Mouse (Mus musculus): ENCODE measurements around the gene Vasp. TPM values are rescaled to one million over a fixed set of nuclear protein-coding genes. Genes with fewer than 3 reads are reported as not detected.

The Vasp gene
- total RNA-seq, 2 experiments from 2014 or later, result 32.6 to 36.1 TPM

DNA sequence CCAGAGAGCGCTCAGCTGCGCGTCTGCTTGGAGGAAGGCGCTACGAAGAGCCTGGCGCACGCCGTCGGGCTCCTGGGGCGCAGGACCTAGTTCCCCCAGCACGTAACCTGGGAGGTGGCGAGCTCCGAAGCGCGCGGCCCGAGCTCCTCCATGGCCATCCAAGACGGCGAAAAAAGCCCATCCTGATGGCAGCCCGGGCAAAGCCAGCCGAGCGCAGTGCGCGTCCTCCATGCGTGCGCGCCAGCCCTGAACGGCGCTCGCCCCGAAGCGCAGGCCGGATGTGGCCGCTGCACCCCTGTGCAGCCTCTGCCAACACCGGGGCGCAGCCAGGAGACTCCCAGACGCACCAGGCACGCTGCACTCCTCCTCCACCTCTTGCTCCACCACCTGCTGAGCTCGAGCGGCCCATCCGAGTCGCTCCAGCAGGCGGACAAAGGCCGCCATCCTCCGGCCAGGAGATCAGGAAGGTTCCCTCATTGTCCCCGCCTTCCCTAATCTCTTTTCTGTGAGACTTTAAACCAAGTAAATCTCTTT lies 8.0 kb upstream of the Vasp start, which contains the start of gene Ppm1n:
Gene Ppm1n, minus strand, starts transcription at position 484 of the 534 bp plus-strand sequence.
- intact Hi-C loops (cut with DNase I), result loop anchor here (5.0 kb wide), 1 partner anchor 102 kb away; the partner anchor contains the start of gene Eml2
- no peak for DNase-seq

DNA sequence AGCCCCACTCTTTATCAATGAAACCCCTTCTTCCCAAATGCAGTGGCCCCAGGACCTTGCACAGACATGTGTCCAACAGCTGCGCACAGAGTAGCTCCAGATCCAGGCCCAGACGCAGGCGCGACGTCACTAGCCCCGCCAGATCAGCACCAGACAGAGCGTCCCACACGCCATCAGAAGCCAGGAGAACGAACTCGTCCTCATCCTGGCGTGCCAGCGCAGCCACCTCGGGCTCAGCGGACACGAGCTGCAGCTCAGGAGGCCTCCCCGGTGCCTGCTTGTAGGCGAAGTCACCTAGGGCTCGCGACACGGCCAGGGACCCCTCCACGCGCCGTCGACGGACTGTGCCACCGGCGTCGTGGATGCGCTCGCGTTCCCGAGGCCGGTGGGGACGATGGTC lies 7.4 kb upstream of the Vasp start:
- intact Hi-C loops (cut with DNase I), result no loop called here
- DNase-seq, result no peak

DNA sequence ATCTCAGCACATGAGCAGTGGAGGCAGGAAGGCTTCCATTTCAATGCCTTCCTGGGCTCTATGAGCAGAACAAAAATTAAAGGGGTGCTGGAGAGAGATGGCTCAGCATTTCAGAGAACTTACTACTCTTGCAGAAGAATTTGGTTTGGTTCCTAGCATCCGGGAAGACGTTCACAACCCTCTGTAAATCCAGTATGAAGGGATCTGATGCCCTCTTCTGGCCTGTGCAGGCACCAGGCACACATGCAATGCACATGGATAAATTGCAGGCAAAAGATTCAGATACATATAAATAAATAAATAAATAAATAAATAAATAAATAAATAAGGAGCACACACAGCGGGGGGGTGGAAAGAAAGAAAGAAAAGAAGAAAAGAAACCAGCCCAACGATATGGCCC lies 4.6 kb upstream of the Vasp start:
- no peak for DNase-seq
- intact Hi-C loops (cut with DNase I), result no loop called here

DNA sequence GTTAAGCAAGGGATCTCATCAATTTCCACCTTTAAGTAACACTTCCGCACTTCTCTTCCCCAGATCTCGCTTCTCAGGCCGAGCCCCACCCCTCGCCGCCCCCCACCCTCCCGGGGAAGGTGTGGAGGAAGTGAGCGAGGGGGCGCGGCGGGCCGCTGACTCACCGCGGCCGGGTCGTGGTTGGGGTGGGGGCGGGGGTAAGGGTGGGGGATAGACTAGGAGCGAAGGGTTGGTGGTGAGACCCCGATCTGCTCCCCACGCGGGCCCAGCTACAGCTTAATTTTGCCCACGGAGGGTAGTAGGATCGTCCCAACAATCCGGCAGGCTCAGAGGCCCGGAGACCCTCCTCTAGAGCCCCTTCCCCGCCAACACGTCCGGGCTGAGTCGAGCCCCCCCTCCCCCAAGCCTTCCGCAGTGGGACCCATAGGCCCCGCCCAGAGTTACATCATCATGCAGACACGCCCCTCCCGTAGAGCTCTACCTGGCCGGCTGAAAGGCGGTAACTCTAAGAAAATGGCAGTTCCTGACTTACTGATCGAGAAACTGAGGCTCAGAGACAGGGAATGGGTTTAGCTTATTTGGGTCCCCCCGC lies 652 bp upstream of the Vasp start:
- intact Hi-C loops (cut with DNase I), result no loop called here
- DNase-seq, result peak; percentile 70 to 73

DNA sequence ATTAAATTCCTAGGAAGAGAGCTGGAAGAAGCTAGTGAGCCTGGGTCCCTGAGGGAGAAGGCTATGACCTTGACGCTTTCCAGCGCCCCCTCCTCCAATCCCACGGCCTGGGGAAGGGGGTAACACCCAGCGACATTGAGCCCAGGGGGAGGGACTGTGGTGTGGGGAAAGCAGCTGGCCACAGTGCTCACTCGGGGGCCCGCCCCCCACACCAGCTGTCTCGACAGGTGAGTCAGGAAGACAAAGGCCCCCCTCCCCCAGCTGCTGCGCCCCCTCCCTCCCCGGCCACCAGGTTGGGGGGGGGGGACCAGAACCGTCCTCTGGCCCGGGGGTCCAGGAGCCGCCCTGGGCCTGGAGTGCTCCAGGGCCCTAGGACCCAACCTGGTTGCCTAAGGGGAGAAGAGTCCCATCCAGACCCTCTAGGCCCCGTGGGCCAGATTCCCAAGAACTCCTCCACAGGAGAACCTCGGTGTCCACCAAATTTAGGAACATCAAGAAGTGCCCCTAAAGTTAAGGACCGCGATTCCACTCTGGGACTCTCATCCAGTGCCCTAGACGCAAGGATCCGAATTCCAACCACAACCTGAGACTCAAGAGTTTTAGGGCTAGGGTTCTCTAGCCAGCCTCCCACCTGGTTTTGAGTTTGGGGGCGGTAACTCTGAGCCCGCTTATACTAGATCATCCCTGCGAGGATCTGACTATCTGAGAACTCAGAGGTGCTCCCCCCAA lies 944 bp downstream of the Vasp start:
- intact Hi-C loops (cut with DNase I), result no loop called here

DNA sequence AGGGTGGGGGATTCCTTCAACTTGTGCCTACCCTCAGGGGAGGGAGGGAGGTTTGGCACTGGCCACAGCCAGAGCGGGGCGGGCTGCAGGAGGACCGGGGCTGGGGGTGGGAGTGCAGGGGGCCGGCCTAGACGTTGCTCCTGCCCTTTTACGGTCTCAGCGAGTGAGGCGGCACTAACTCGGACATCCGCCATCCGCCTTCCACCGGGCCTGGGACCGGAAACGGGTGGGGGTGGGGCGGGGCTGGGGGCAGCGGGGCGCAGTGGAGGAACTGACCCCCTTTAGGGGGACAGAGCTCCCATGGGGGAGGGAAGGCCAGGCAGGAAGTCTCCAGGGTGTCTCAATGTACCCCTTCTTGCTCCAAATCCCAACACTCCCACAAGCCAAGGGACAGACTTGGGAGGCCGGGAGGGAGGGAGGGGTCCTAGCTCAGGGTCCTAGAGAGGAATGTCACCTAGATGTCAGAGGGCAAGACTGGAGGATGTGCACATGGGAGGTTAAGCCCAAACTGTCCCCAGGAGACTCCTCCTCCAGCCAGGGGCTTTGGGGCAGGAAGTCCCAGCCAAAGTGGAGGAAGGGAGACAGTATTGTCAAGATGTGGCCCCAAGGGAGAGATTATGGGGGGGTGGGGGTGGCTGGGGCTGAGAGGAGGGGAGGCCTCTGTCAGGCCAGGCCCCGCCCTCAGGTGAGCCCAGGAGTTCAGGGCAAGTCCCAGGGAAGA lies 1.7 kb downstream of the Vasp start:
- intact Hi-C loops (cut with DNase I), result no loop called here
- DNase-seq, result peak; percentile 63 to 64

More for the DNA sequence above, 944 bp downstream of the Vasp start:
- no peak for DNase-seq

DNA sequence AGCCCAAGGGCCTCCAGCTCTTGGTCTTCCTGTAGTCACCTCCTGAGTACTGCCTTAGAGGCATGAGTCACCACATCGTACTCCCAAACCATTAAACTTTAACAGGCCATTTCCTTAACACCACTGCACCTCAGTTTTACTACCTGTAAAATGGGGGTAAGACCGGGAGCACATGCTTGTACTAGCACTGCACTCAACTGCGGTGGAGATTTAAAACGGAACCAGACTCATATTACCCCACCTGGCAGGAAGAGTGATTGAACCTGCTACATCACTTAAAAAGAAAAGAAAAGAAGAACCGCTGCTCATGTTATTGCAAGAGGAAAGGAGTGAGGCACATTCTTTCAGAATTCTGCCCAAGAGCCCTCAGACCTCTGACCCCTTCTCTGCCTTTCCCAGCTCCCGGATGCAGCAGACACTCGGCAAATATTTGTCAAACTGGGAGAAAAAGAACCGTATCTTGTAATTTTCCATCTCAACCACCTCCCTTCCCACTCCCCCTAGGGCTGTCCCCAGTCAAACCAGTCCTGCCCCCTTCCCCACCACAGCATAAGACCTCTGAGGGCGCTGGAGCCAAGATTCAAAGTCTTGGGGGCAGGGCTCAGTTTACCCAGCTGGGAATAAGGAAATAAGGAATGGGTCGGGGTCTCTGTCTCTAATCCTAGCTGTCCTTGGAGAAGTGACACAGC lies 2.5 kb downstream of the Vasp start:
- DNase-seq, result no peak

DNA sequence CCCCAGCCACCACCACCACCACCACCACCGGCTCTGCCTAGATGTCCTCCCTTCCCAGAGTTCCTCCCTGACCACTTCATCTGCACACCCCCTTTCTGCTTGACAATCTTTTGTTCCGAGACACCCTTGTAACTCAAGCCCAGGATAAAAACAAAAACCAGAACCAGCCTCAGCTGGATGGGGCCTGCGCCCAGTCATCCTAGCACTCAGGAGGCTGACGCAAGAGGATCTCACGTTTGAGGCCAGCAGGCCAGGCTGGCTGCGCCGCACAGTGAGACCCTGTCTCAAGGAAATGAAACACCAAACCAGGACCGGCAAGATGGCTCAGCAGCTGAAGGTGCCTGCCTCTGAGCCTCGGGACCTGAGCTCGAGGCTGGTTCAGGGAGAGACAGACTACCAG lies 4.6 kb downstream of the Vasp start:
- no peak for DNase-seq

More for the DNA sequence above, 2.5 kb downstream of the Vasp start:
- intact Hi-C loops (cut with DNase I), result no loop called here

DNA sequence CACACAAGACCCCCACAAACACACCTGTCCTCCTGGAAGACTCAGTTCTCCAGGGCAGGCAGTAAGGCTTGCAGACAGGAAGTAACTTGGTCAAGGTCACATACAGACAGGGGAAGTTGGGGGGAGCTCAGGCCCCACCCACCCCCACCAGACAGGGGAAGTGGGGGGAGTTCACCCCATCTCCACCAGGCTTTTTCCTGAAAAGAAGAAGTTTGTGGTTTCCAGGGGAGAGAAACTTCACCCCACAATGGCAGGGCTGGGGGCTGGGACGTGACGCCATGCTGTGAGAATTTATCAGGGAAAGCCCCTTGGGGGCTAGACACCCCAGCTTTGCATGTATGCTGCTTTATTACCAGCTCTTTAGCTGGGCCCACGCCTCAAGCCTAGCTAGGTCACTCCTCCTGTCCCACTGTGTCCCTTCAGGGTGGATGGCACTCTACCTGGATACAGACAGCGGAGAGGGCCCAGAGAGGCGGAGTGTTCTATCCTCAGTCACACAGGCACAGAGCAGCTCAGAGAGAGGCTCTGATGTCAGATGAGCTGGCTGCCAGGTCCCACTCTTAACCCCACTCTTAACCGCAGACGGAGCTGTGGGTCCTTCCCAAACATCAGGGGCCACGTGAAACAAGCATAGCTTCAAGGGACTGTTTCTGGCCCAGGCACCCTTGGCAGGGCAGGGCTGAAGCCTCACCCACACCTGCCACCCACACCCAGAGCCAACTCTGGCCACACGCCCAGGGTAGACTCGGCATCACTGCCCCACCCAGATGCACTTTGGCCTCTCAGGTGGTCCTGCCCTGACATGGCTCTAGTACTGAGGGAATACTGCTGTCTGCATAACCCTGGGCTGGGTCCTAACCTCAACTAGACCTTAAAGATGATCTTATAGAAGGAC lies 5.4 kb downstream of the Vasp start:
- DNase-seq, result no peak
- intact Hi-C loops (cut with DNase I), result no loop called here

More for the DNA sequence above, 4.6 kb downstream of the Vasp start:
- intact Hi-C loops (cut with DNase I), result no loop called here

DNA sequence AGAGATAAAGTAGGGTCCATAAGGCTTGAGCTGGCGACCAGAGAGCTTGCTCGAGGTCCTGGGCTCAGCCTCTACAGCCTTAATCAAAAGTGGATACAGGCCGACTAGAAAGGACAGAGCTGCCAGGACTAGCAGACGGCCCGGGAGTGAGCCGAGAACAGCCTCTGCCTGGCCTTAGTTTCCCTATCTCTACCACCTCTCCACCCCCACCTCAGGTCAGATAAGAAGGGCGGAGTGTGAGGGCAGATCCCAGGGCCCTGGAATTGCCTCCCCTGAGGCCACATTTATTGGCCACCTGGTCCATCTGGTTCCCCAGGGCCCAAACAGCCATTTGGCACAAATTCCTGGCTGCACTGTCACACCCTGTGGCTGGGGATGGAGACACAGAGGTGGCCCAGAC lies 6.5 kb downstream of the Vasp start:
- intact Hi-C loops (cut with DNase I), result no loop called here
- DNase-seq, result no peak

DNA sequence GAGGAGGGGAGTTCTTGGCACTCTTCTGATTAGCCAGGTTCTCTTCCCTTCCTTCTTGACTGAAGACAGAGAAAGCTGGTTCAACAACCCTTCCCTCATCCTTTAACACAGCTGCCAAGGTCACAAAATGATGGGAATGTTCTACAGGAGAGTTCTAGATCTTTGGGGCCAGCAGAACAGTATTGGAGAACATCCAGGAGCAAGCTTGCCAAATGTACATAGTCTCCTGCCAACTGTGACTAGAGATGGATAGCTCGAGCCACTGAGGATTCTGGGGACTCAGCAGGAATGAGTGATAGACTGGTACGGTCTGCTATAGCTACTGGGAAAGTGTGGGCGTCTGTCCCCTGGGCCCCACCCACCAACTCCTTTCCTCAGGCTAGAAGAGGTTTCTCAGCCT lies 13.3 kb downstream of the Vasp start:
- intact Hi-C loops (cut with DNase I), result no loop called here
- no peak for DNase-seq

DNA sequence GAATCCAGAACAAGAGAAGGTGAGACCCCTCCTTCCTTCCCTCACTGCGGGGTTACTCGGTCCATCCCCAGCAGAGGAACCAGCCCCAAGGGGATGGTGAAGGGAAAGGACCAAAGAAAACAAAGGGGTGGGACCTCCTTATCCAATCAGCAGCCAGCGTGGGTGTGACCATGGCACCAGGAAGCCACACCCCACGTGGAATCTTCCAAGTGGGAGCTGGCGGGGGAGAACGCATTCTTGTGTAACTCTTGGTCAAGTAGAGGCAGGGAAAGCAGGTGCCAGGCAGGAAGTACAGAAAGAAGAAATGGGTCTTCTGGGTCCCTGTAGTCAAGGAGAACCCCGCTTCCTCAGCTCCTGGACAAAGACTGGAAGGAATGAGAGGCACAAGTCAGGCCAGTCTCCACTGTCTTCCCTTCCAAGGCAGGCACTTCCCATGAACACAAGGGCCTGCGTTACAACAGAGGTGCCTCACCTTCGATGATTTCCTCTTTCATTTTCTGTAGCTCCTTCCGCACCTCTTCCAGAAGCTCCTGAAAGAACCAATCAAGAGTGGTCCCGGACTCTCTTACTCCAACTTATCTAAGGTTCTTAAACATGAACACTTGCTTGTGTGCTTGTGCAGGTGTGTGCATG lies 14.1 kb downstream of the Vasp start:
- intact Hi-C loops (cut with DNase I), result loop anchor here (2.0 kb wide), 1 partner anchor 17 kb away; no protein-coding TSS in a partner anchor
- peak; percentile 63 to 66 for DNase-seq

DNA sequence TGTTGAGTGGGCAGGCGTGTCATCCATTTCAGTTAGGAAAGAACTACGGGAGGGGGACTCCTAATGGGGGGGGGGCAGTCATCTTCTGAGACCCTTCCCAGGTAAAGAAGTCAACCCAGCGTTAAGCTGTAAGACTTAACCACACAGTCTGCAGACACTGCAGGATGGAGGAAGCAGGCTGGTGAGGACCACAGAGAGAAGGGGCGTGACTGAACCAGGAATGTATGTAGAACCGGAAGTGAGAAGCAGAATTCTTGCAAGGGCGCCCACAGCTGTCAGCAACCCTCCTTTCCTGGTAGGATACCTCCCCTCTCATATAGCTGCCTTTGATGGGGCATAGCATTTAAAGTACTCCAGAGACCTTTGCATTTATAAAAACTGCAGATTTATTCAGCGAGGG lies 15.1 kb downstream of the Vasp start:
- intact Hi-C loops (cut with DNase I), result loop anchor here (2.0 kb wide), 1 partner anchor 16 kb away; no protein-coding TSS in a partner anchor
- DNase-seq, result no peak

DNA sequence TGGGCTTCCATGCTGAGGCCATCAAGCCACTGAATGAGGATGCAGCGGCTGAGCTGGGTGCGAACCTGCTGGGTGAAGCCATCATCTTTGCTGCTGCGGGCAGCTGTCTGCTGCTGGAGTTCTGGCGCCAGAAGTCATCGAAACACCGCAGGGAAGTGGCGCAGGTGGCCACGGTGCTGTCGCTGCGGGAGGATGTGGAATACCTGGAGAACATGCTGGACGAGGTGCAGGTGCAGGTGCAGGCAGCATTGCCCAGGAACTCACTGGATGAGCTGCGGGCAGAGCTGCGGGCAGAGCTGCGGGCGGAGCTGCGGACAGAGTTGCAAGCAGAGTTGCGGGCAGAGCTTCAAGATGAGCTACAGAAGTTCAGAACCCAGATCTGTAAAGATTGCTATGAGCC lies 16.2 kb downstream of the Vasp start:
- DNase-seq, result no peak
- intact Hi-C loops (cut with DNase I), result no loop called here

DNA sequence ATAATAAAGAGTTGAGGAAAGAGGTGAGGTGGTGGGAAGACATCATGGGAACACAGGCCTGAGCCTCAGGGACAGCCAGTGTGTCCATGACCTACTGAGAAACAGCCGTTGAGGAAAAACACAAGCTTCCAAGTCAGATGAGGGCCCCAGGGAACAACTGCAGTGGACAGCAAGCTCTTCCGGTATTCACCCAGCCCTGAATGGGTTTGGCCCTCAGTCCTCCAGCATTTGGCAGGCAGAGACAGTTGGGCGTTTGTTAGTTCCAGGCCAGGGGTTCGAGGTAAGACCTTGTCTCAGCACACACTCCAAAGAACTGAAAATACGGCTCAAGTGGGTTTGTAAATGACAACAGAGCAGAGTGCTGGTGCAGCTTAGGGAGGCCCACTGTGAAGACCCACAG lies 18.2 kb downstream of the Vasp start:
- intact Hi-C loops (cut with DNase I), result no loop called here
- DNase-seq, result no peak

DNA sequence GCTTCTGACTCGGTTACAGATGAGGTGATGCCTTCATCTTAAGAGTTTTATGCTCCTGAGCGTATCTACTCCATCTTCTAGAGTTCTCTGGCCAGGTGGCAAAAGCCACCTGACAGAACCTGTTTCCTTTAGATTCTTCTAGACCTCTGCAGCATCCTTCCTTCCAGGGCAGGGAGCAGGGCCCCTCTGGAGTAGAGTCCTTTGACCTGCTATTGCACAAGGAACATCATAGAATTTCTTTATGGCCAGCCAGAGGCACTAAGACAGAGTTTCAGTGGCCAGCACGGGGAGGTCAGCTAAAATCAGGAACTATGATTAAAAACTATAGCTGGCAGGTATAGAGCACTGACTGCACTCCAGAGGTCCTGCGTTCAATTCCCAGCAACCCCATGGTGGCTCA lies 19.5 kb downstream of the Vasp start:
- intact Hi-C loops (cut with DNase I), result no loop called here
- DNase-seq, result no peak

DNA sequence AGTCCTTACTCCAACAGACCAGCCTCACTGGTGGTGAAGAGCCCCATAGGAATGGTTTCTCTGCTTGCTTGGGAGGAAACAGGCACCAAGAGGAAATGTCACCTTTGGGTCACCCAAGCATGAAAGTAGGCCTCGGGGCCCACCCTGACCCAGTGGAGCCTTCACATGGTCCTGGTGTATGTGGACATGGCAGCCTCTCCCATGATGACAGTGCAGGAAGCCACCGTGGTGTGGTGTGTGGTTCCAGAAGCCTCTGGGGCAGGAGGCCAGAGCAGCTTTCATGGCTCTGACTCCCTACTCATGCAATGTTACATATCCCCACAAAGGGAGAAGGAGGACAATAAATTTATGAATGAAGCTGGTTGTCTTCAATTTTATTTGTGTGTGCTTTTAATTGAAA lies 24.1 kb downstream of the Vasp start:
- intact Hi-C loops (cut with DNase I), result no loop called here
- no peak for DNase-seq

DNA sequence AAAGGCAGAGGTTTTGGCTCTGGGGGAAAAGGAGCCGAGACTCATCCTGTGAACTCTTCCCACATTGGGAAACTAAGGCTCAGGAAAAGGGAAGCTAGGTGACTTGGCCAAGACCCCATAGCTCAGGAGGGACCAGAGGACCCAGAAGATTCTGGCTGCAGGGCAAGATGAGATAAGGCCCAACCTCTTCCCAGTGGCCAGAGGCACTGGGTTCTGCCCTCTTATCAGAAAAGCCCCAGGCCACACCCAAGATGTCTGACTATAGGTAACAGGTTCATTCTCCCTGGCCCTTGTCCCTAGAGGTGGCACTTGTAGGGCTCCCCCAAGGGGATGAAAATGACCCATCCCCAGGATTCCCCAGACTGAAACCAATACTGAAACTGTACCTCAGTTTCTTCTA lies 24.8 kb downstream of the Vasp start:
- intact Hi-C loops (cut with DNase I), result no loop called here
- DNase-seq, result no peak

DNA sequence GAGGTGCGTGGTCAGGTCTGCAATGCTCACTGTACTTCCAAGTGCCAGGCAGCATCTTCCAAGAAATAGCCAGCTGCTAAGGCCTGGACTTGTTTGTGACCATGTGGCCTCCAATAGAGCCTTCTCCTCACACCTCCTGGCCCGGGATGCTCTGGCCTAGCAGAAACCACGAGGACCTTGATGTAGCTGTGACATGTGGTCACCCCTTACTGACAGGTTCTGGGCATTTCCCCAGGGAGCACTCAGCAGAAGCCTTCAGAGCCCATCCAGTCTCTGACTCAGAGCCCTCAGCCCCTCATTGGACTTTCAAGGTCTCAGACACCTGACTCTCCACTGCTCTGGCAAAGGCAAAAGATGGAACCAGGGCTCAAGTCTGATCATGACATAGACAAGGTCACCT lies 26.5 kb downstream of the Vasp start:
- no peak for DNase-seq

More for the DNA sequence above, 26.5 kb downstream of the Vasp start:
- intact Hi-C loops (cut with DNase I), result no loop called here

All from heart, postnatal 36 days (tissue).